ENCODE assay signal across 9 mouse cellular contexts in the genomic region with DNA sequence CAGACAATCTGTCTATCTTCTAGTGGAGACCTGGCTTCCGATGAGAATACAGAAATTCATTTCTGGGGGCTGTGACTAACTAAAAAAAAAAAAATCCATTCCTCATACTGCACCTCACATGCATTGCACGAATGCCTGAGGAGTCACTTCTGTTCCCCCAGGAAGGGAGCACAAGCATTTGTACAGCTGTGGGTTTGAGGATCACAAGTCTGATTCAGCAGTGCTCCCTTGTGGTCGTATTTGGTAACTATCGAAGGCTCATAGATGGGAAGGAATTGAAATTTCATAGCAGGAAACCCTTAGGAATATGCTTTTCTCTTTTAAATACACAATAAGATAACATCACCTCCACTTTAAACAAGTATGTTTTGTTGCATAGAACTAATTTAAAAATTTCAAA. TPM values are rescaled to one million over a fixed set of nuclear protein-coding genes. Genes with fewer than 3 reads are reported as not detected.
A peak's percentile ranks its signal among the peaks of the same experiment; 100 is the strongest.
DNase-seq lines count a peak whose midpoint lies in the region; ATAC-seq and TF ChIP-seq lines count a peak whose summit lies in the region.
"Had no signal": no experiment of that assay in that cellular context is flagged by ENCODE, and none has a peak within 500 bp of the region (broad histone marks: within the 10 kb centered on the region; RNA-seq: fewer than 3 reads in every experiment).

No protein-coding gene starts in this region.

- 6% methylated on average over 4 of the region's 4 CpGs for WGBS in heart, adult 2 months
- WGBS in heart, embryonic 10.5 days, result 27% methylated on average over 4 of the region's 4 CpGs
- 19% methylated on average over 4 of the region's 4 CpGs for WGBS in heart, embryonic 12.5 days
- 17% methylated on average over 4 of the region's 4 CpGs for WGBS in lung, postnatal 0 days

- peaks cover 2% of the 10 kb centered on the region; the same call in 1 of the 2 replicates for H3K36me3 ChIP-seq in heart, adult 2 months (ENCODE audit: control insufficient read depth, insufficient read depth, low read length)
- no peaks in the 10 kb centered on the region for H3K36me3 ChIP-seq in heart, embryonic 10.5 days
- H3K36me3 ChIP-seq in heart, embryonic 12.5 days, result no peaks in the 10 kb centered on the region
- H3K36me3 ChIP-seq in lung, postnatal 0 days (ENCODE audit: insufficient read depth, low read length), result no peaks in the 10 kb centered on the region
- no peaks in the 10 kb centered on the region for H3K36me3 ChIP-seq in splenic B cell, adult 2 months (ENCODE audit: control insufficient read depth, insufficient read depth, low read length, poor library complexity, severe bottlenecking)
- H3K36me3 ChIP-seq: midbrain, embryonic 12.5 days had no signal

- no peak for TF ChIP-seq POLR2A in heart, adult 2 months (IDR thresholded peaks at IDR 0.05; ENCODE audit: insufficient read depth, low read depth, low read length)

- intact Hi-C loops in heart, adult 2 months (cut with DNase I), result loop anchor here (2.0 to 10.0 kb wide), 6 partner anchors 64 to 656 kb away; a partner anchor contains a TSS

- H3K4me2 ChIP-seq in heart, embryonic 12.5 days, result peak overlapping the region; percentile 37; the same call in 1 of the 2 replicates
- H3K4me2 ChIP-seq in lung, postnatal 0 days (replicated peaks; ENCODE audit: low read depth, low read length), result no peak overlapping the region
- H3K4me2 ChIP-seq: midbrain, embryonic 12.5 days had no signal

- no peak overlapping the region for H3K9ac ChIP-seq in heart, adult 2 months (ENCODE audit: low read depth, low read length)
- no peak overlapping the region for H3K9ac ChIP-seq in heart, embryonic 12.5 days
- no peak overlapping the region for H3K9ac ChIP-seq in lung, postnatal 0 days (replicated peaks; ENCODE audit: low read depth)
- H3K9ac ChIP-seq: midbrain, embryonic 12.5 days had no signal

- peak; percentile 69; the same call in 1 of the 2 replicates for ATAC-seq in heart, embryonic 12.5 days (ENCODE audit: insufficient number of reproducible peaks, low FRiP score)
- peak; percentile 85 for ATAC-seq in lung, postnatal 0 days

- TF ChIP-seq CTCF in heart, adult 2 months (IDR thresholded peaks at IDR 0.05), result peak; percentile 86
- peak; percentile 83 for TF ChIP-seq CTCF in lung, postnatal 0 days (IDR thresholded peaks at IDR 0.05)

- no peaks in the 10 kb centered on the region for H3K79me2 ChIP-seq in heart, adult 2 months (replicated peaks; ENCODE audit: control insufficient read depth, insufficient read depth, low read length)

- no peaks in the 10 kb centered on the region for H3K9me3 ChIP-seq in heart, embryonic 10.5 days
- H3K9me3 ChIP-seq in heart, embryonic 12.5 days (replicated peaks), result 0 out of 2 replicates have a peak, but pooled peaks cover 2% of the 10 kb centered on the region
- no peaks in the 10 kb centered on the region for H3K9me3 ChIP-seq in lung, postnatal 0 days (ENCODE audit: low read length)
- H3K9me3 ChIP-seq: midbrain, embryonic 12.5 days had no signal

- peak; percentile 60 to 62 for DNase-seq in heart, adult 2 months
- DNase-seq in heart, embryonic 10.5 days (ENCODE audit: low spot score), result no peak
- DNase-seq in R1 (ENCODE audit: low read depth, low spot score), result peak; percentile 63
- DNase-seq in embryo, embryonic 10.5 days (ENCODE audit: low spot score), result peak; percentile 82
- peak; percentile 64 to 81 for DNase-seq in kidney, postnatal 36 days
- peak; percentile 76 for DNase-seq in lung, postnatal 0 days (ENCODE audit: low spot score)
- peak; percentile 66 for DNase-seq in splenic B cell, adult 2 months (ENCODE audit: low read depth, low spot score)

- H3K27me3 ChIP-seq in heart, adult 2 months (ENCODE audit: control insufficient read depth, insufficient read depth, low read length), result no peaks in the 10 kb centered on the region
- no peaks in the 10 kb centered on the region for H3K27me3 ChIP-seq in heart, embryonic 10.5 days (ENCODE audit: insufficient read depth, poor library complexity, severe bottlenecking)
- H3K27me3 ChIP-seq in heart, embryonic 12.5 days (replicated peaks), result no peaks in the 10 kb centered on the region
- no peaks in the 10 kb centered on the region for H3K27me3 ChIP-seq in lung, postnatal 0 days (replicated peaks; ENCODE audit: insufficient read depth, low read length)
- no peaks in the 10 kb centered on the region; the same call in 1 of the 2 replicates for H3K27me3 ChIP-seq in splenic B cell, adult 2 months (ENCODE audit: control insufficient read depth, insufficient read depth, low read length, poor library complexity, severe bottlenecking)
- H3K27me3 ChIP-seq: midbrain, embryonic 12.5 days had no signal

- TF ChIP-seq EP300 in heart, adult 2 months (IDR thresholded peaks at IDR 0.05; ENCODE audit: insufficient read depth, low read depth, low read length), result peak; percentile 82; the same call in 1 of the 2 replicates
- no peak for TF ChIP-seq EP300 in lung, postnatal 0 days (IDR thresholded peaks at IDR 0.05)

- peaks cover 9% of the 10 kb centered on the region for H3K4me1 ChIP-seq in heart, adult 2 months (ENCODE audit: control insufficient read depth, insufficient read depth, low read length)
- peaks cover 8% of the 10 kb centered on the region; the same call in 1 of the 2 replicates for H3K4me1 ChIP-seq in heart, embryonic 10.5 days
- peaks cover 10% of the 10 kb centered on the region for H3K4me1 ChIP-seq in heart, embryonic 12.5 days (replicated peaks)
- H3K4me1 ChIP-seq in lung, postnatal 0 days (ENCODE audit: insufficient read depth, low read depth, low read length), result no peaks in the 10 kb centered on the region
- H3K4me1 ChIP-seq: midbrain, embryonic 12.5 days had no signal

- H3K27ac ChIP-seq in heart, adult 2 months, result peak overlapping the region; percentile 93
- no peak overlapping the region for H3K27ac ChIP-seq in heart, embryonic 10.5 days
- peak overlapping the region; percentile 8; the same call in 1 of the 2 replicates for H3K27ac ChIP-seq in heart, embryonic 12.5 days (ENCODE audit: poor library complexity, severe bottlenecking)
- peak overlapping the region; percentile 20; the same call in 1 of the 2 replicates for H3K27ac ChIP-seq in lung, postnatal 0 days (ENCODE audit: low read length)
- H3K27ac ChIP-seq: midbrain, embryonic 12.5 days had no signal

- H3K4me3 ChIP-seq in heart, adult 2 months, result no peak overlapping the region
- H3K4me3 ChIP-seq in heart, embryonic 10.5 days, result no peak overlapping the region
- no peak overlapping the region for H3K4me3 ChIP-seq in heart, embryonic 12.5 days
- H3K4me3 ChIP-seq in lung, postnatal 0 days (ENCODE audit: low read depth, low read length), result no peak overlapping the region
- H3K4me3 ChIP-seq: midbrain, embryonic 12.5 days had no signal

RNA-seq across cellular contexts. Expression of a gene that starts 16.6 kb away (rescaled TPM):
- under 1 TPM; 0.18 TPM for total RNA-seq in heart, adult 2 months (2021)
- polyA plus RNA-seq in heart, adult 2 months (2012; rRNA removed), result 0.21 and 0.44 TPM in 2 replicates
- 0.05 and 0.09 TPM in 2 replicates for polyA plus RNA-seq in heart, embryonic 10.5 days (2016; fragmentation: Nextera tagmentation; extraction: Ambion mirVana)
- polyA plus RNA-seq in heart, embryonic 12.5 days (2016; fragmentation: Nextera tagmentation; extraction: Ambion mirVana), result 0.05 and 0.08 TPM in 2 replicates
- 0.25 and 0.30 TPM in 2 replicates for polyA plus RNA-seq in lung, postnatal 0 days (2015; fragmentation: Nextera tagmentation; extraction: Ambion mirVana)
